Mouse (Mus musculus) adrenal gland, postnatal 4 days (tissue): ENCODE data around the gene Phlpp1. TPM values are rescaled to one million over a fixed set of nuclear protein-coding genes. Genes with fewer than 3 reads are reported as not detected.

Experiments
- DNase-seq, 2 experiments: peaks; one replicate each; pipeline ENCODE4 v3.0.0; 2021 to 2022; ENCODE audit warnings: low spot score in 2 of 2, mixed read lengths in 2 of 2
- total RNA-seq, 2 experiments: library from RNA; stranded (reverse); gene quantifications; 2 replicates each; pipeline ENCODE4 v1.2.3; 2021

Phlpp1 gene
- total RNA-seq, 2 experiments from 2014 or later: 18.6 to 19.4 TPM

DNA sequence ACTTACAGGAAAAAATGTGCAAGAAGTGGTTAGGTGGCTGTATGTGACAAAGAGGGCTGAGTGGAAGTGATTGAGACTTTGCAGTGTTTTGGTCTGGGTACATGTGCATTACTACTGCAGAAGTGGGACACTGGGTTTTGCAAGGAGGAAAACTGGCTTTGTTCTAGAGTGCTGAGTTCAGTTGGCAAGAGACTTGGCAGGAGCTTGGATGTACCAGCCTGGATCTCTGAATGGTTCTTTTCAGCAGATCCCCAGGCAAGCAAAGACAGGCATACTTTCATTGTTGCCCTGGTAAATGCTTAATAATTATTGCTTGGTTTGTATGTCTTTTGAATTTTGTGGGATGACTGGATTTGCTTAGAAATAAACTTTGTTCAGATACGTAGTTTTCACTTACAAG is 69.5 kb downstream of the Phlpp1 start:
- DNase-seq: no peak

DNA sequence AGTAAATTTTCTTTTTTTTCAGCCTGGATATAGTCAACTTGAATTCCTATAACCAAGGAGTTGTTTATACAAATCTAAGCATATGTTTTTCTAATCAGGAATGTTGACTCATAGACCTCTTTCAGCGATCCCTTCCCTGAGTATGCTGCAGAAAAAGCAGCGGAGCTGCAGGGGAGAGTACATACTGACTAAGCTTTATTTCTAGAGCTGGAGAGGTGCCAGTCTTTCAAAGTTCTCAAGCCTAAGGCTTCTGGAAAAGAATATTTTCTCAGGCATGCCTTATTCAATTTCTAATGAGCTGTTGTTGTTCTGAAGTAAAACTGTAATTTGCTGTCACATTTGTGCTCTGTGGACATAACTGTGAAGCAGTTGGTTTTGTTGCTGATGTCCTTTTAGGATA is 70.6 kb downstream of the Phlpp1 start:
- DNase-seq: no peak

- DNase-seq: no peak
Measured at GRCm38 (mm10) chr1:106243371-106243770, 71.8 kb downstream of the Phlpp1 start.

- DNase-seq: no peak
Measured at GRCm38 (mm10) chr1:106244245-106244644, 72.7 kb downstream of the Phlpp1 start.

- DNase-seq: no peak
Measured at GRCm38 (mm10) chr1:106254047-106254446, 82.5 kb downstream of the Phlpp1 start.

GRCm38 (mm10) chr1:106257176-106257575 is 85.6 kb downstream of the Phlpp1 start:
- DNase-seq: no peak

DNA sequence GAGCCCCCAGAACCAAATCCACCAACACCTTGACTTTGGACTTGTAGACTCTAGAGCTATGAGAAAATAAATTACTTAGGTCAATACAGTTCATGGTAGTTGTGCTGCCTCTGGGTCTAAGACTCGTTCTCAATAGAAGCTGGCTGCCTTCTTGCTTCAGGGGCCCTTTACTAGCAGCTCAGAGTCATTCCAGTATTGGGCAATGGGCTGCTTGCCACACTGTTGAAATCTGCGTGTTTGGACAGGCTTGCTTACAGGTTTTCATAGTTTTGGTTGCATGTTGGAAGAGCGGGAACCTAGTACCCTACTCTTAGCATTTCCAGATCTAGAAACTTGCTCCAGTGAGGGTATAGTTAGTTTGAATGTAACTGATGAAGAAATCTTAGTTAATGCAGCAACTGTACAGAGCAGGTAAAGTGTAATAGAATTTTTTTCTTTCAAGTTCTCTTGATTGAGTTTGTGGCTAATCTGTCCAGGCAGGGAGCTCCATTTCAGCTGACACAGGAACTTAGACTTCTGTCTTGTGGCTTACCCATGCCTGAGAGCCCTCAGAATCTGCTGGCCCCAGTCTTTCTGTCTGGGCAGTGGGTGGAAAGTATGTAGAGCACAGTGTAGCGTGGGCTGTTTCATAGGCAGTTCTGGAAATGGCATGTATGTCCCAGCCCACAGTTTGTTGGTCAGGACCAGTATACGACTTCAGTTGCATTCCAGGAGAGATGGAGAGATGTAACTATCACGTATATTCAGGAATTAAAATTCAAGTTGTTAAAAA is 96.7 kb downstream of the Phlpp1 start:
- no peak for DNase-seq

DNA sequence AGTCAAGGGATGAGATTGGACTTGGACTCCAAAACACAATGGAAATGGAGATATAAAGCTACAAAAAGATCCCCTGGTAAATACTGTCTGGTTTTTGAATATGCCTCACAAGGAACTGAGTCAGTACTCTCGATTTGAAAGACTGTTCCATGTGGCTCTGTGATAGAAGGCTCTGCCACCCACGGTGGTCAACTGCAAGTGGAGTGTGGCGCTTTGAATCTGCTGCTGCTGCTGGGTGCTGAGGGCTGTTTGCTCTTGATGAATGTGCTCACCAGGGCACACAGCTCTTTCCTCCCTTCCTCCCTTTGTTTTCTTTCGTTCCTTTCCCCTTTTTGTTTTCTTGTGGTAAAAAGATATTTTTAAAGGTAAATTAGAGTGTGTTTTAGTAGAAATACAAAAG is 97.8 kb downstream of the Phlpp1 start:
- DNase-seq: no peak

DNA sequence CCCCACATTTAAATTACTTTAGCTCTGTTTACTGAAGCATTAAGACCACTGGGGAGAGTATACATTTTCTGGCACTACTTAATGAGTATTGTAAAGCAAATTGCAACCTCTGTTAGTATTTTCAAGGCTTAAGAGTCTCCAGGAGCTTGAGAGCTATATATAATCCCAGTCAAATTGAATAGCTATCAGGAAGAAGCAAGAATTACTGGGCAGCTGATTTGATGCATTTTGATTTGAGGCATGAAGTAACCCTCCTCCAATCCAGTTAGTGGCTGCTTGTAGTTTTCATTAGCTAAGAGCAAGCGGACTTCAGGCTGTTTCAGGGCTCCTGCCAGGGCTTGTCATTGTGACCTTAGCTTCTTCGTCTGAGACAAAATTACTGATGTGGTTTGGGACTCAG is 101.4 kb downstream of the Phlpp1 start:
- no peak for DNase-seq

- no peak for DNase-seq
Measured at GRCm38 (mm10) chr1:106273801-106274200, 102.2 kb downstream of the Phlpp1 start.

GRCm38 (mm10) chr1:106274561-106275001 is 103.0 kb downstream of the Phlpp1 start:
- no peak for DNase-seq

GRCm38 (mm10) chr1:106275142-106275541 is 103.6 kb downstream of the Phlpp1 start:
- no peak for DNase-seq

DNA sequence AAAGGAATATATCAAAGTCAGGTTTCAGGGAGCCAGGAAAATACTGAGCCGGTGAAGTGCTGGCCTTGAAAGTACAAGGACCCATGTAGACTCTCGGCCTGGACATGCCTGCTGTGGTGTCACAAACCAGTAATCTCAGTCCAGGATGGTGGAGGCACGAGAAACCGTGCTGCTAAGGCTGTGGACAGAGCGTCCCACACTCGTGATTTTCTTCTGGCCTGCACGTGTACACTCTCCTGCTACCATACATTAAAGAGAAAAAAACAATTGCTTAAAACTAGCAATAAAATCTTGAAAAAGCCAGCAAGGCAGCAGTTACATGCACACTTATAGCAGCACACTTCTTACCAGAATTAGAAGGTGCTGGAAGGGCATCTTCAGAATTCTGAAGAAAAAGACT is 104.2 kb downstream of the Phlpp1 start:
- DNase-seq: no peak

- DNase-seq: no peak
Measured at GRCm38 (mm10) chr1:106276824-106277223, 105.3 kb downstream of the Phlpp1 start.

- no peak for DNase-seq
Measured at GRCm38 (mm10) chr1:106277286-106277685, 105.7 kb downstream of the Phlpp1 start.

GRCm38 (mm10) chr1:106278552-106279060 is 107.1 kb downstream of the Phlpp1 start:
- no peak for DNase-seq

GRCm38 (mm10) chr1:106279404-106280123 is 108.0 kb downstream of the Phlpp1 start:
- DNase-seq: no peak

- no peak for DNase-seq
Measured at GRCm38 (mm10) chr1:106280171-106280913, 108.8 kb downstream of the Phlpp1 start.

GRCm38 (mm10) chr1:106286815-106287214 is 115.3 kb downstream of the Phlpp1 start:
- no peak for DNase-seq

GRCm38 (mm10) chr1:106289065-106289464 is 117.5 kb downstream of the Phlpp1 start:
- DNase-seq: no peak

GRCm38 (mm10) chr1:106289580-106289979 is 118.0 kb downstream of the Phlpp1 start:
- no peak for DNase-seq
